Mouse (Mus musculus): ENCODE measurements at regions not wholly inside any gene's neighbourhood (a gene's known extent, or its start where the extent isn't known, plus 50 kb on each side); places are given as distances from the start of the nearest gene placed in this dataset.

DNA sequence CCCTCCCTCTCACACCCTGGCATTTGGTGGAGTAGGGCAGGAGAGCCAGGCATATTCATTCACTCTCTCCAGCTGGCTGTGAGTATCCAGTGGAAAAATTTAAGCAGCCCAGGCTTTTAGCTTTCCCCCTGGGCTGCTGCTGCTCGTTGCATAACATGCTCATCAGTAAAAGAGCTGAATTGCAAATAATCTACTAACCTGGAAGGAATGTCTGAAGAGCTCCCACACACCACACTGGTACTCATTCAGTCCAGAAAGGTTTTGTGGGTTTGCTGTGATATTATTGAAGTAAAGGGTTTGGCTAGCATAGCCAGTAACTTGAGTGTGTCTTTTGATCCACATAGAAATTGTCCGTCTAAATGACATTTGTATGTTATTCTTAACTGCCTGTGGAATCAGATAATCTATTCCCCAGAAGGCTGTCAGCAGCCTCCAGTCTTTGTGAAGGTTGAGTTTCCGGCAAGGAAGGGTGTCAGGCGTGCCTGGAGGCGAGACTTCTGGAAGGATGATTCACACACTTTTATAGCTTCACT lies 334.5 kb upstream of the Trib2 start:
- no peak for ATAC-seq (replicated peaks; ENCODE audit: poor library complexity, severe bottlenecking)

- no peak for ATAC-seq (replicated peaks; ENCODE audit: poor library complexity, severe bottlenecking)
These were observed 330.2 kb upstream of the Trib2 start for GRCm38 (mm10) chr12:16146919-16147318.

DNA sequence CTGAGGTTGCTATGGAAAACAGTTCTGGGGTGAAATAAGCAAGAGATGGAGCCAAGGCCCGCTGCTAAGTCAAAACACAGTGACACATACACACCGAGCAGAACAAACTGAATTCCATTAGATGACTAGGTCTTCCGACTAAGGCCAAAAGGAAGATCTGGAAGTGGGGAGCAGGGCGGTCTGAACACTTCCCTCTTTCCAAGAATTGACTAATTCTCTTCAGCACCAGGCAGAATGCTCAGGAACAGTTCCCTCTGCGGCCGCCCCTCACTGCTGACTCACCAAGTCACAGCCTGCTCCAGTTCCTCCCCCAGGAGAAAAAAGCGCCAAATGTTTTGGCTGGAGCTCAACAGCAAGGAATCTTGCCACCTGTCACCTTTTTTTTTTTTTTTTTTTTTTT lies 328.9 kb upstream of the Trib2 start:
- peak; percentile 90 for ATAC-seq (replicated peaks; ENCODE audit: poor library complexity, severe bottlenecking)

- ATAC-seq (replicated peaks; ENCODE audit: poor library complexity, severe bottlenecking) = peak; percentile 32; the same call in 1 of the 2 replicates
These were observed 324.5 kb upstream of the Trib2 start for GRCm38 (mm10) chr12:16141193-16141592.

- ATAC-seq (replicated peaks; ENCODE audit: poor library complexity, severe bottlenecking) = no peak
These were observed 323.9 kb upstream of the Trib2 start for GRCm38 (mm10) chr12:16140511-16141110.

GRCm38 (mm10) chr12:16139152-16139551 lies 322.4 kb upstream of the Trib2 start:
- 0 out of 2 replicates have a peak, but pooled peaks have one; percentile 18 for ATAC-seq (replicated peaks; ENCODE audit: poor library complexity, severe bottlenecking)

DNA sequence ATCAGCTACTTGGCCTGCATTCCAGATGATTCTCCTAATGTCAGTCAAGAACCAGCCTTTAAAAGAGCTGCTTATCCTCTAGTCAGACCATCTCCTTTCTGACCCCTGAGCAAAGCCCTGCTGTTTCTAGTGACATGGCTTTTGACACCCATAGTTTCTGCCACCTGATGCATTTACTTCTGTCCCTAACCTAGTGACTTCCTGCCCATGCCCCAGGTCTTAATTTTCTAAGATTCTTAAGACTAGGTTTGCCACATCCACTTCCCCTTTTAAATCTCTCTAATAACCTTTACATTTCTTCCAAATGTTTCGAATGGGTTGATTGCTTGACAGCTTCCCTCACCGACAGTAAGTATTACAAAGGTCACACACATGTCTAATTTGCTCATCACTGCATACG lies 321.1 kb upstream of the Trib2 start:
- no peak; the same call in 1 of the 2 replicates for ATAC-seq (replicated peaks; ENCODE audit: poor library complexity, severe bottlenecking)

DNA sequence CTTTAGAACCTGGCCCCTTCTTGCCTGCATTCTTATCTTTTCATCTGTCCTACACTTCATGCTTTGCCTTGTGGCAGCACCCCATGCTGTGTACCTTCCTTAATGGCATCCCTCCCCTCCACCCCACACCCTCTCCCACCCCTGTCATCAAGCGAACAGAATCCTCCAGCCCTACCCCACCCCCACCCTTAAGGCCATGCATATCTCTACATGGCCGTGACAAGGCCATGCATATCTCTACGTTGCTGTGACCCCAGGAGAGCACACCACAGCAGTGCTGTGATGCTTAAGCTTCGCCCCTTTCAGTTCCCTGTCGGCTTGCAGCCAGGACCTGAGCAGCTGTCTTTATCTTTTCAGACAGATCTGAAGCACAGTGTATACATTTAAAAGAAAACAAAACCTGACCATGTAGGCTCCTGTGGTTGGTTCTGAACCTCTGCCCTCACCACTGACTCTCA lies 319.5 kb upstream of the Trib2 start:
- peak; percentile 25; the same call in 1 of the 2 replicates for ATAC-seq (replicated peaks; ENCODE audit: poor library complexity, severe bottlenecking)

GRCm38 (mm10) chr12:16135602-16136213 lies 319.0 kb upstream of the Trib2 start:
- peak; percentile 18; the same call in 1 of the 2 replicates for ATAC-seq (replicated peaks; ENCODE audit: poor library complexity, severe bottlenecking)

DNA sequence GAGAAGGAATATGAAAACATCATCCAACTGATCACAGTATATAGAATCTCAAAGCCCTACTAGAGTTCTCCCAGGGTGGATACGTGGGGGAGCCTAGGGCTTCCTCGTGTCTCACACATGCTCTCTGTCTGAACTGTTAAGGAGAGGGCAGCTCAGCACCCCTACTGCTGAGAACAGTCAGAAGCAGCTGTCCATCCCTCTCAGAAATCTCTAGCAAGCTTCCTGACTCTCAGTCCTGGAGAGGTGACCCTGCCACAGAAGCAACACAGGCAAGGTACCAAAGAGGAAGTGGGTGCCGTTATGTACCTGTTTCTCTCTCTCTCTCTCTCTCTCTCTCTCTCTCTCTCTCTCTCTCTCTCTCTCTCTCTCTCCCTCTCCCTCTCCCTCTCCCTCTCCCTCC lies 317.7 kb upstream of the Trib2 start:
- ATAC-seq (replicated peaks; ENCODE audit: poor library complexity, severe bottlenecking) = no peak

GRCm38 (mm10) chr12:16133253-16133652 lies 316.5 kb upstream of the Trib2 start:
- ATAC-seq (replicated peaks; ENCODE audit: poor library complexity, severe bottlenecking) = peak; percentile 79

GRCm38 (mm10) chr12:16131740-16132077 lies 315.0 kb upstream of the Trib2 start:
- no peak for ATAC-seq (replicated peaks; ENCODE audit: poor library complexity, severe bottlenecking)

DNA sequence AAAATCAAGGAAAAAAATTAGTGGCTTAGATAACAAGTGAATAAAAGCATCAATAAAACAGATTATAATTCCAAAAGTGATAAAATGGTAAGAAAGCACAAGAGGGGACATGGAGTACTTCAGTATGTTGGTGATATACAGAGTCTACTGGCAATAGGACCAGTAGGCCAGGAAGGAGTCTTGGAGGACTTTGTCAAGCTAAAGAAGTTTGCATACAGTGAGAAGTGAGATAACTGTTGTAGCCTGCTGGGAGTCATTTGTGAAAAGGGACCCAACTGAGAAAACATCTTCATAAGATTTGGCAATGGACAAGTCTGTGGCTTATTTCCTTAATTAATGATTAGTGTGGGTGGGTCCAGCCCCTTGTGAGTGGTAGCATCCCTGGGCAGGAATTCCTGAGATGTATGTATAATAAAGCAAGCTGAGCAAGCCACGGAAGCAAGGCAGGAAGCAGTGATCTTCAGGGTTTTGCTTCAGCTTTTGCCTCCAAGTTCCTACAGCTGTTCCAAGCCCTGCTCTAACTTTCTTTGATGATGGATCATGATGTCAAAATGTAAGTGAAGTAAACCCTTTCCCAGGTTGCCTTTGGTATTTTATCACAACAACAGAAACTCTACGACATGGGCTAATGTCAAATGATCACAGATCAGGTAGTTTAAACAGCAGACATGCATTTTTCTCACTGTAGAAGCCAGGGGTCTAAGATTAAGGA lies 314.5 kb upstream of the Trib2 start:
- no peak for ATAC-seq (replicated peaks; ENCODE audit: poor library complexity, severe bottlenecking)

DNA sequence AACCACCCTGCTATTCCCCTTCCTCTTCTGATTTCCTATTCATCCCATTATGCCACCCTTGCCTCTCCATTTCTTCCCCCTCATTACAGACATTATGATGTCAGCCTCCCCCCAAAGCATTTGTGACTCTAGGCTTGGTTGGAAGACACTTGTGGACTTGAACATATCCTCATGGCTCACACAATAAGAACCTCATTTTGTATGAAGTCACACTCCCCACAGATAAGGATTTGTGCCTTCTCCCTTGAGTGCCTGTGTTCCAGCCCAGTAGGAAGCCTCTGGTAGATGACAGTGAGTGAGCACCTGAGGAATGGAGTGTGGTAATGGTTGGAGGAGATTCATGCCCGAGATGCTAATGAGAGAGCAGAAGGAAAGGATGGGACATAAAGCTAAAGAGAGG lies 313.9 kb upstream of the Trib2 start:
- no peak for ATAC-seq (replicated peaks; ENCODE audit: poor library complexity, severe bottlenecking)

DNA sequence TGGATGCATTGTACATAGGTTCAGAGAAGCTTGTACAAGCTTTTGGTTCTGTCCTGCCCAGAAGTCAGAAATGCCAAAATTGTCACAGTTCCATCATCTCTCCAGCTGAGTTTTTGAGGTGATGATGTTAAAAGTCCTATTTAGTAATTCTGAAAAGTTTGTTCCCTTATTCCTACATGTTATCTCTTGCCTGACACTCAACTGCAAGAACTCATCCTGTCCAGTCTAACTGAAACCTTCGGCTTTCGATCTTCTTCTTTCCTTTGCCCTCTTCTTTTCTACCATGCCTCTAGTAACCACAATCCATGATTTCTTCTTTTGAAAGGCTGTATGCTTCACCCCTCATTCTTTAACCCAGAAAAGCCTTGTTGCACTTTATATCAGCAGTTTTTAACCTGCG lies 313.2 kb upstream of the Trib2 start:
- ATAC-seq (replicated peaks; ENCODE audit: poor library complexity, severe bottlenecking) = no peak

GRCm38 (mm10) chr12:16129243-16129642 lies 312.5 kb upstream of the Trib2 start:
- ATAC-seq (replicated peaks; ENCODE audit: poor library complexity, severe bottlenecking) = no peak

GRCm38 (mm10) chr12:16124906-16125305 lies 308.2 kb upstream of the Trib2 start:
- peak; percentile 61 for ATAC-seq (replicated peaks; ENCODE audit: poor library complexity, severe bottlenecking)

GRCm38 (mm10) chr12:16122353-16123127 lies 305.8 kb upstream of the Trib2 start:
- peak; percentile 91 for ATAC-seq (replicated peaks; ENCODE audit: poor library complexity, severe bottlenecking)

DNA sequence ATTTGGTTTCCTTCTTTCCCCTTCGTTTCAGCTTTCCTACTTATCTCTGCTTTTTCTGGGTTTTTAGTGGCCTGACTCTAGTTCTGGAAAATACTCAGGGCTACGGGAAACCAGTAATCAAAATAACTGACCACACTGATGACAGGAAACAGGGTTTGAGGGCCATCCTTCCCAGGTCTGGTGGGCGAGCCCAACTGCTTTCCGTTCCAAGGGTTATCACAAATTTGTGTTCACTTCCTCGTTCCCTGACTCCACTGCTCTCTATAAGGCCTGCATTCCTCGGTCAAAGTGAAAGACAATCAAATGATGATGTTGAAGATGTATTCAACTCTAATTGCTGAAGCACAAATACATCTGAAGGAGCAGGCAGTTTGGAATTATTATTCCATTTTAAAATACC lies 305.1 kb upstream of the Trib2 start:
- ATAC-seq (replicated peaks; ENCODE audit: poor library complexity, severe bottlenecking) = peak; percentile 51

DNA sequence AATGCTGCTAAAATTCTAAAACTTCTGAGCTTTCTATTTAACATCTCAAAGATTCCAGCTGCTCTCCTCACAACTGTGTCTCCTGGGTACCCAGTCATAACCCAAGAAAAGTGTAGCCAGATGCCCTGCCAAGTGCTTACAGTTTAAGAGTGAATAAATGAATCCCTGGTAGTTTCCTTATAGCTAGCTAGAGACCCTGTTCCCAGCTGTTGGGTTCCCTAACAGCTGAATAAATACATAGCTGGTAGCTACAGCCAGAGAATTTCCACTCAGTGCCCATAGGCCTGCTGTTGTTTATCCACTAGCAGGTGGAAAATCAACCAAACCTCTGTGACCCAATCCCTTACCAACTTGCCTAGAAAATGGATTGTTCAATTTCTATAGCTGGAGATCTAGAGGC lies 302.0 kb upstream of the Trib2 start:
- no peak for ATAC-seq (replicated peaks; ENCODE audit: poor library complexity, severe bottlenecking)

GRCm38 (mm10) chr12:16106946-16107345 lies 290.2 kb upstream of the Trib2 start:
- no peak for ATAC-seq (replicated peaks; ENCODE audit: poor library complexity, severe bottlenecking)
